Mouse (Mus musculus): ENCODE results near the gene Cryzl1. TPM values are rescaled to one million over a fixed set of nuclear protein-coding genes. Genes with fewer than 3 reads are reported as not detected.
A peak's percentile ranks its signal among the peaks of the same experiment; 100 is the strongest.

The Cryzl1 gene
- polyA plus RNA-seq, 1 experiment from 2014 or later: 73.6 TPM

GRCm38 (mm10) chr16:91639636-91640035 lies 89.1 kb downstream of the Cryzl1 start:
- H3K4me2 ChIP-seq (ENCODE audit: low read depth, low read length, severe bottlenecking): no peak overlapping the region
- no peak overlapping the region for H3K9ac ChIP-seq (ENCODE audit: low read length)
- H3K4me1 ChIP-seq (replicated peaks; ENCODE audit: control insufficient read depth, insufficient read depth, low read length): no peaks in the 10 kb centered on the region
- no peak overlapping the region for H3K27ac ChIP-seq (ENCODE audit: low read depth, low read length)
- peaks cover 21% of the 10 kb centered on the region for H3K36me3 ChIP-seq (ENCODE audit: control insufficient read depth, insufficient read depth, low read length)
- H3K27me3 ChIP-seq (ENCODE audit: control insufficient read depth, insufficient read depth, low read length): no peaks in the 10 kb centered on the region
- WGBS: 93% methylated on average over 2 of the region's 2 CpGs
- H3K4me3 ChIP-seq (ENCODE audit: low read depth, low read length): no peak overlapping the region
- DNase-seq (ENCODE audit: low spot score) (peak; percentile 22), ATAC-seq (replicated peaks; ENCODE audit: low FRiP score) (no peak)
- H3K9me3 ChIP-seq (ENCODE audit: control insufficient read depth, low read length): no peaks in the 10 kb centered on the region

Other genes starting within 250 kb of the Cryzl1 start
- 51.4 and 53.1 TPM in 2 replicates for gene Ifnar1, start 243.7 kb downstream of the Cryzl1 start, polyA plus RNA-seq (2014; fragmentation: Nextera tagmentation; extraction: Ambion mirVana)
- 28.8 and 31.6 TPM in 2 replicates for gene Ifngr2, start 181.9 kb downstream of the Cryzl1 start, polyA plus RNA-seq (2014; fragmentation: Nextera tagmentation; extraction: Ambion mirVana)
- 36.4 and 42.4 TPM in 2 replicates for gene Tmem50b, start 131.2 kb downstream of the Cryzl1 start, polyA plus RNA-seq (2014; fragmentation: Nextera tagmentation; extraction: Ambion mirVana)
- gene Dnajc28, start 109.9 kb downstream of the Cryzl1 start, polyA plus RNA-seq (2014; fragmentation: Nextera tagmentation; extraction: Ambion mirVana): 4.5 and 4.7 TPM in 2 replicates
- gene Gart, start 82.0 kb downstream of the Cryzl1 start, polyA plus RNA-seq (2014; fragmentation: Nextera tagmentation; extraction: Ambion mirVana): 145 and 150 TPM in 2 replicates
- gene Son, start 81.5 kb downstream of the Cryzl1 start, polyA plus RNA-seq (2014; fragmentation: Nextera tagmentation; extraction: Ambion mirVana): 140 and 150 TPM in 2 replicates
- 42.1 and 42.7 TPM in 2 replicates for gene Donson, start 40.2 kb downstream of the Cryzl1 start, polyA plus RNA-seq (2014; fragmentation: Nextera tagmentation; extraction: Ambion mirVana)
- 55.2 and 60.2 TPM in 2 replicates for gene Itsn1, start 306 bp upstream of the Cryzl1 start, polyA plus RNA-seq (2014; fragmentation: Nextera tagmentation; extraction: Ambion mirVana)